Mouse (Mus musculus) forebrain, embryonic 14.5 days (tissue): ENCODE results near the gene Calhm6. TPM values are rescaled to one million over a fixed set of nuclear protein-coding genes. Genes with fewer than 3 reads are reported as not detected.

Experiments
- ATAC-seq: fragments of 200-750 bp; cut with Nextera tagmentation; 2 replicates; pipeline ENCODE4 v1.8.0; 2017; ENCODE audit warnings: mild to moderate bottlenecking, moderate library complexity
- DNase-seq: peaks from one replicate; pipeline ENCODE4 v3.0.0-alpha.2; 2015; ENCODE audit warnings: low spot score
- H3K27ac ChIP-seq: fragments of 300-500 bp; sonication (generic); 2 replicates; pipeline ENCODE4 v1.5.1; 2014; ENCODE audit warnings: low read depth, mild to moderate bottlenecking, control low read depth, low read length, moderate library complexity
- H3K27me3 ChIP-seq: fragments of 300-500 bp; sonication (generic); replicated peaks from 2 replicates; pipeline ENCODE4 v1.6.1; 2014; ENCODE audit warnings: low read length, control low read depth, mixed read lengths; ENCODE audit not compliant: control insufficient read depth, insufficient read depth
- H3K36me3 ChIP-seq: fragments of 300-500 bp; sonication (generic); 2 replicates; pipeline ENCODE4 v1.6.1; 2014; ENCODE audit warnings: low read length, control low read depth; ENCODE audit not compliant: control insufficient read depth, insufficient read depth
- H3K4me1 ChIP-seq: fragments of 300-500 bp; sonication (generic); 2 replicates; pipeline ENCODE4 v1.6.1; 2014; ENCODE audit warnings: antibody characterized with exemption, low read length, control low read depth; ENCODE audit not compliant: control insufficient read depth, insufficient read depth
- H3K4me2 ChIP-seq: fragments of 300-500 bp; sonication (generic); 2 replicates; pipeline ENCODE4 v1.6.1; 2014; ENCODE audit warnings: mild to moderate bottlenecking, control low read depth, low read length
- H3K4me3 ChIP-seq: fragments of 300-500 bp; sonication (generic); 2 replicates; pipeline ENCODE4 v1.5.1; 2014; ENCODE audit warnings: low read depth, low read length, control low read depth
- H3K9ac ChIP-seq: fragments of 300-500 bp; sonication (generic); 2 replicates; pipeline ENCODE4 v1.6.1; 2014; ENCODE audit warnings: mild to moderate bottlenecking, low read length, control low read depth, moderate library complexity
- H3K9me3 ChIP-seq: fragments of 300-500 bp; sonication (generic); replicated peaks from 2 replicates; pipeline ENCODE4 v1.6.1; 2016; ENCODE audit warnings: low read length, control low read depth, mixed read lengths; ENCODE audit not compliant: control insufficient read depth
- WGBS: fragments of 180-500 bp; shearing (Covaris S2); extraction: QIAGEN DNeasy Blood & Tissue Kit; methylation state at CpG from one replicate; pipeline ENCODE4 v1.1.7; 2014; 5-methylcytosine and 5-hydroxymethylcytosine counted together
- polyA plus RNA-seq: library from polyadenylated mRNA; unstranded; fragments of >200 nt; fragmentation: Nextera tagmentation; extraction: Ambion mirVana; gene quantifications from 2 replicates; pipeline ENCODE4 v1.2.1, GENCODE M21; 2014

Gene Calhm6
- polyA plus RNA-seq, 1 experiment from 2014 or later: 0.27 TPM

- H3K27me3 ChIP-seq: no peaks in the 10 kb centered on the region
- no peak overlapping the region for H3K4me2 ChIP-seq
- no peaks in the 10 kb centered on the region for H3K9me3 ChIP-seq
- H3K27ac ChIP-seq: no peak overlapping the region
- DNase-seq (no peak), ATAC-seq (no peak)
- no peak overlapping the region for H3K9ac ChIP-seq
- H3K4me3 ChIP-seq: no peak overlapping the region
- no peaks in the 10 kb centered on the region for H3K4me1 ChIP-seq
- WGBS: 84% methylated on average over 3 of the region's 3 CpGs
- no peaks in the 10 kb centered on the region for H3K36me3 ChIP-seq
These were observed 38.3 kb downstream of the Calhm6 start for GRCm38 (mm10) chr10:34089517-34089916.

- no peak overlapping the region for H3K4me3 ChIP-seq
- H3K4me2 ChIP-seq: no peak overlapping the region
- no peak overlapping the region for H3K27ac ChIP-seq
- H3K9ac ChIP-seq: no peak overlapping the region
- ATAC-seq (no peak), DNase-seq (no peak)
- 85% methylated on average over 2 of the region's 2 CpGs for WGBS
- no peaks in the 10 kb centered on the region for H3K9me3 ChIP-seq
- no peaks in the 10 kb centered on the region for H3K27me3 ChIP-seq
- H3K4me1 ChIP-seq: no peaks in the 10 kb centered on the region
- H3K36me3 ChIP-seq: no peaks in the 10 kb centered on the region
These were observed 39.3 kb downstream of the Calhm6 start for GRCm38 (mm10) chr10:34088515-34088914.

- Histone ChIP-seq H3K27ac (no peak overlapping the region), H3K4me2 (no peak overlapping the region), H3K36me3 (no peaks in the 10 kb centered on the region), H3K4me1 (no peaks in the 10 kb centered on the region), H3K9me3 (no peaks in the 10 kb centered on the region), H3K27me3 (no peaks in the 10 kb centered on the region), H3K9ac (no peak overlapping the region), H3K4me3 (no peak overlapping the region)
- 96% methylated on average over 1 of the region's 1 CpGs for WGBS
- DNase-seq: no peak
- no peak for ATAC-seq
These were observed 41.3 kb downstream of the Calhm6 start for GRCm38 (mm10) chr10:34086514-34086913.

Other genes starting within 250 kb of the Calhm6 start
- 0.39 and 0.94 TPM in 2 replicates for gene Rsph4a, start 222.9 kb downstream of the Calhm6 start, polyA plus RNA-seq
- gene Zup1, start 176.7 kb downstream of the Calhm6 start, polyA plus RNA-seq: 21.4 and 22.8 TPM in 2 replicates
- gene Rwdd1, start 108.4 kb downstream of the Calhm6 start, polyA plus RNA-seq: 147 TPM in 2 replicates
- gene Trappc3l, start 90.4 kb downstream of the Calhm6 start, polyA plus RNA-seq: not detected in 2 replicates
- not detected in 2 replicates for gene Calhm4, start 83.7 kb downstream of the Calhm6 start, polyA plus RNA-seq
- 0.39 and 0.59 TPM in 2 replicates for gene Calhm5, start 31.5 kb downstream of the Calhm6 start, polyA plus RNA-seq
- 6.2 and 7.6 TPM in 2 replicates for gene Dse, start 79.7 kb upstream of the Calhm6 start, polyA plus RNA-seq
- gene Tspyl1, start 154.2 kb upstream of the Calhm6 start, polyA plus RNA-seq: 70.6 and 75.6 TPM in 2 replicates
- gene Tspyl4, start 169.5 kb upstream of the Calhm6 start, polyA plus RNA-seq: 88.2 and 103 TPM in 2 replicates